Mouse (Mus musculus) lung, embryonic 14.5 days (tissue): ENCODE data around the gene Nptxr. TPM values are rescaled to one million over a fixed set of nuclear protein-coding genes. Genes with fewer than 3 reads are reported as not detected.
A peak's percentile ranks its signal among the peaks of the same experiment; 100 is the strongest.
"Not testable (repeated sequence)": the region's sequence is repeated elsewhere in the genome, so short reads cannot be mapped to it uniquely, and the experiment has no call there.

ENCODE experiments used
- ATAC-seq: fragments of 200-750 bp; cut with Nextera tagmentation; 2 replicates; pipeline ENCODE4 v1.8.0; 2017; ENCODE audit warnings: mild to moderate bottlenecking, moderate TSS enrichment, moderate library complexity; ENCODE audit not compliant: insufficient read depth
- DNase-seq: peaks from one replicate; pipeline ENCODE4 v3.0.0-alpha.2; 2015
- H3K27ac ChIP-seq: fragments of 300-500 bp; sonication (generic); 2 replicates; pipeline ENCODE4 v1.5.1; 2014; ENCODE audit warnings: low read depth, mild to moderate bottlenecking, moderate library complexity
- H3K27me3 ChIP-seq: fragments of 300-500 bp; sonication (generic); 2 replicates; pipeline ENCODE4 v1.6.1; 2014; ENCODE audit warnings: low read length, control low read depth; ENCODE audit not compliant: insufficient read depth
- H3K36me3 ChIP-seq: fragments of 300-500 bp; sonication (generic); 2 replicates; pipeline ENCODE4 v1.6.1; 2014; ENCODE audit warnings: control low read depth; ENCODE audit not compliant: insufficient read depth
- H3K4me1 ChIP-seq: fragments of 300-500 bp; sonication (generic); 2 replicates; pipeline ENCODE4 v1.6.1; 2014; ENCODE audit warnings: antibody characterized with exemption, control low read depth; ENCODE audit not compliant: insufficient read depth
- H3K4me2 ChIP-seq: fragments of 300-500 bp; sonication (generic); 2 replicates; pipeline ENCODE4 v1.6.1; 2014; ENCODE audit warnings: mild to moderate bottlenecking
- H3K4me3 ChIP-seq: fragments of 300-500 bp; sonication (generic); 2 replicates; pipeline ENCODE4 v1.5.1; 2014; ENCODE audit warnings: low read depth, low read length
- H3K9ac ChIP-seq: fragments of 300-500 bp; sonication (generic); 2 replicates; pipeline ENCODE4 v1.6.1; 2014
- H3K9me3 ChIP-seq: fragments of 300-500 bp; sonication (generic); 2 replicates; pipeline ENCODE4 v1.6.1; 2016; ENCODE audit warnings: low read depth, low read length, control low read depth
- CTCF ChIP-seq: IDR thresholded peaks from 2 replicates; pipeline ENCODE4 v1.5.1; 2016; ENCODE audit warnings: antibody characterized with exemption, low read depth
- WGBS: fragments of 180-500 bp; shearing (Covaris S2); extraction: QIAGEN DNeasy Blood & Tissue Kit; methylation state at CpG from one replicate; pipeline ENCODE4 v1.1.7; 2014; 5-methylcytosine and 5-hydroxymethylcytosine counted together
- polyA plus RNA-seq: library from polyadenylated mRNA; unstranded; fragments of >200 nt; fragmentation: Nextera tagmentation; extraction: Ambion mirVana; gene quantifications from 2 replicates; pipeline ENCODE4 v1.2.1, GENCODE M21; 2014

Nptxr gene
- polyA plus RNA-seq, 1 experiment from 2014 or later = 2.0 TPM

DNA sequence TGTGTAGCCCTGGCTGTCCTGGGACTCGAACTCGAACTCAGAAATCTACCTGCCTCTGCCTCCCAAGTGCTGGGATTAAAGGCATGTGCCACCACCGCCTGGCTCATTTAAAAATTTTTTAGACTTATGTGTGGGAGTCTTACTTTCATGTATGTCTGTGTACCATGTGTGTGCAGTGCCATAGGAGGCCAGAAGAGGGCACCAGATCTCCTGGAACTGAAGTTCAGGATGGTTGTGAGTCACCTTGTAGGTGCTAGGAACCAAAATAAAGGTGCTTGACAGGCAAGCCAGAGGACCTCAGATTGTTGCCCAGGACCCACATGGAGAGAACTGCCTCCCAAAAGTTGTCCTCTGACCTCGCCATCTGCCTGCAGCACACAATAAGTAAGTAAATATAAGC, 13.8 kb upstream of the Nptxr start:
- H3K27ac ChIP-seq = no peak overlapping the region
- H3K4me1 ChIP-seq = no peaks in the 10 kb centered on the region
- H3K4me3 ChIP-seq = no peak overlapping the region
- peak; percentile 43 for TF ChIP-seq CTCF
- no peak overlapping the region for H3K9ac ChIP-seq
- no peaks in the 10 kb centered on the region for H3K9me3 ChIP-seq
- peaks cover 8% of the 10 kb centered on the region for H3K36me3 ChIP-seq
- H3K4me2 ChIP-seq = no peak overlapping the region
- no peaks in the 10 kb centered on the region for H3K27me3 ChIP-seq
- DNase-seq (no peak), ATAC-seq (no peak)
- WGBS = 82% methylated on average over 4 of the region's 4 CpGs

GRCm38 (mm10) chr15:79813666-79814258, 9.2 kb upstream of the Nptxr start:
- H3K27me3 ChIP-seq = no peaks in the 10 kb centered on the region
- no peak for DNase-seq
- no peak overlapping the region for H3K27ac ChIP-seq
- 39% methylated on average over 8 of the region's 8 CpGs for WGBS
- ATAC-seq = no peak
- no peak for TF ChIP-seq CTCF
- no peak overlapping the region for H3K4me2 ChIP-seq
- no peak overlapping the region for H3K4me3 ChIP-seq
- H3K4me1 ChIP-seq = no peaks in the 10 kb centered on the region
- no peaks in the 10 kb centered on the region for H3K9me3 ChIP-seq
- no peak overlapping the region for H3K9ac ChIP-seq
- H3K36me3 ChIP-seq = no peaks in the 10 kb centered on the region

GRCm38 (mm10) chr15:79812840-79813239, 8.3 kb upstream of the Nptxr start:
- ATAC-seq, H3K9me3 ChIP-seq, H3K4me1 ChIP-seq, H3K4me2 ChIP-seq, H3K27me3 ChIP-seq, H3K9ac ChIP-seq, DNase-seq, H3K4me3 ChIP-seq, H3K27ac ChIP-seq, H3K36me3 ChIP-seq: not testable (repeated sequence)
- WGBS = 56% methylated on average over 2 of the region's 2 CpGs

DNA sequence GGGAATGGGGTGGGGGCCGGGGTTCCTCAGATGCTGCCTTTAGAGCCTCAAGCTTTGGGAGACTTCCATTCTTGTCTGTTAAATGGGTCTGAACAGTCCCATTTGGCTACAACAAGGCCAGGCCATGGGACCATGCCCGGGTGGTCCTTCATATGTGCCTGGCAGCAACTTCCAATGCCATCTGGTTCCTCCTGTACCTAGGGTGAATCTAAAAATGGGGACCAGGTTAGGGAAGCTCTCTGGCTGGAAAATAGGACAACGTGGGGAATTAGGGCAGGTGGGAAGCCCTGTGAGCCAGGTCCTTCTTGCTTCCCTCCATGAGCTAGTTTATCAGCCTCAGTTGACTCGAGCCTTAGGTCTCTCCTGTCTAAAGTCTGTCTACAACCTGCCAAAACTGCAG, 6.4 kb upstream of the Nptxr start:
- no peak for TF ChIP-seq CTCF
- Histone ChIP-seq H3K4me3 (no peak overlapping the region), H3K4me2 (no peak overlapping the region), H3K9me3 (no peaks in the 10 kb centered on the region), H3K9ac (no peak overlapping the region), H3K27ac (no peak overlapping the region), H3K36me3 (no peaks in the 10 kb centered on the region), H3K4me1 (no peaks in the 10 kb centered on the region), H3K27me3 (peaks cover 13% of the 10 kb centered on the region)
- ATAC-seq (no peak), DNase-seq (no peak)
- WGBS = 62% methylated on average over 4 of the region's 4 CpGs

DNA sequence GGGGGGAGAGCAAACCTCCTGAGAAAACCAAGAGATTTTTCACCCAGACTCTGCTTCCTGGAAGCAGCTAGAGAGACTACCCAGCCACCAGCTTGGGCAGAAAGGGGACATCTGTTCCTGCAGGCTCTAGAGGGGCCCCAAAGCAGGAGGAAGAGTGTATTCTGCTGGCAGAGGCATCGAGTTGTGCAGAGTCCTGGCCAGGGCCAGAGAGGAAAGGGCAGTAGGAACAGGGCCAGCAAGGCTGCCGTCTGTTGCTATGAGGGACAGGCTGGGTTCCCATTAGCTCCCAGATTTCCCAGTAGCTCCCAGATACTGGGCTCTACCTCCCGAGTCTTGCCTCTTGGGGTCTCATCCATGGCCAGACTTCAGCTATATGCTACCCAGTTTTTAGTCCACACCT, 5.5 kb upstream of the Nptxr start:
- Histone ChIP-seq H3K27ac (no peak overlapping the region), H3K4me3 (no peak overlapping the region), H3K27me3 (peaks cover 22% of the 10 kb centered on the region), H3K9ac (no peak overlapping the region), H3K4me2 (no peak overlapping the region), H3K36me3 (no peaks in the 10 kb centered on the region), H3K9me3 (no peaks in the 10 kb centered on the region), H3K4me1 (no peaks in the 10 kb centered on the region)
- DNase-seq = no peak
- 46% methylated on average over 3 of the region's 3 CpGs for WGBS
- ATAC-seq = no peak
- TF ChIP-seq CTCF = no peak

DNA sequence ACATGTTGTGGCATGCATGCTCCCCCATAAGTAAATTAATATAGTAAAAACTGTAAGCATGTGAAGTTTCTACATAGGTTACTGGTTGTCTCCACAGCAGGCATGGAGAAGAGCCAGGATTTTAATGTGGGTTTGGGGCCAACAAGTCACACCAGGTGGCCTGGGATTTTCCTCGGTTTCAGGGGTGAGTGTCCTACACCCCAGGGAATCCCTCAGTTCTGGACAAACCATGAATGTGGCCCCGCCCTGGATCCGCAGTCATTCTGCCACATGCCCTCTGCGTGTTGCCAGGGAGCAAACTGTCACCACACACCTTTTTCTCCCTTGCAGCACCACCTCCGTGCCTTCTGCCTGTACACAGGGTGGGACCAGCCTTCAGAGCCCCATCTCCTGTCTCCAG, 4.1 kb upstream of the Nptxr start:
- Histone ChIP-seq H3K9ac (no peak overlapping the region), H3K9me3 (no peaks in the 10 kb centered on the region), H3K4me2 (no peak overlapping the region), H3K4me1 (no peaks in the 10 kb centered on the region), H3K27ac (no peak overlapping the region), H3K36me3 (no peaks in the 10 kb centered on the region), H3K4me3 (no peak overlapping the region), H3K27me3 (peaks cover 35% of the 10 kb centered on the region)
- ATAC-seq (no peak), DNase-seq (no peak)
- no peak for TF ChIP-seq CTCF
- WGBS = 45% methylated on average over 5 of the region's 5 CpGs

- Histone ChIP-seq H3K36me3 (no peaks in the 10 kb centered on the region), H3K27ac (no peak overlapping the region), H3K4me2 (no peak overlapping the region), H3K4me1 (no peaks in the 10 kb centered on the region), H3K9me3 (no peaks in the 10 kb centered on the region), H3K9ac (no peak overlapping the region), H3K27me3 (peaks cover 40% of the 10 kb centered on the region), H3K4me3 (no peak overlapping the region)
- WGBS = 32% methylated on average over 5 of the region's 5 CpGs
- DNase-seq = peak; percentile 77
- no peak for ATAC-seq
- TF ChIP-seq CTCF = peak; percentile 81
These were observed 3.5 kb upstream of the Nptxr start for GRCm38 (mm10) chr15:79808114-79808513.

- Histone ChIP-seq H3K9ac (no peak overlapping the region), H3K4me3 (no peak overlapping the region), H3K4me2 (no peak overlapping the region), H3K27me3 (peaks cover 50% of the 10 kb centered on the region), H3K36me3 (no peaks in the 10 kb centered on the region), H3K9me3 (no peaks in the 10 kb centered on the region), H3K27ac (no peak overlapping the region), H3K4me1 (no peaks in the 10 kb centered on the region)
- WGBS = 24% methylated on average over 1 of the region's 1 CpGs
- ATAC-seq (no peak), DNase-seq (no peak)
- TF ChIP-seq CTCF = no peak
These were observed 2.5 kb upstream of the Nptxr start for GRCm38 (mm10) chr15:79807050-79807449.
